Mouse (Mus musculus) limb, embryonic 14.5 days (tissue): Measurements from ENCODE around the gene Dnaaf3. TPM values are rescaled to one million over a fixed set of nuclear protein-coding genes. Genes with fewer than 3 reads are reported as not detected.
A peak's percentile ranks its signal among the peaks of the same experiment; 100 is the strongest.

Source experiments
- ATAC-seq: fragments of 200-750 bp; cut with Nextera tagmentation; 2 replicates; pipeline ENCODE4 v1.8.0; 2017; ENCODE audit warnings: low read depth, moderate number of reproducible peaks, moderate TSS enrichment; ENCODE audit not compliant: low FRiP score
- DNase-seq: peaks from one replicate; pipeline ENCODE4 v3.0.0-alpha.2; 2015; ENCODE audit warnings: low spot score
- H3K27ac ChIP-seq: fragments of 300-500 bp; sonication (generic); replicated peaks from 2 replicates; pipeline ENCODE4 v1.5.1; 2014; ENCODE audit warnings: low read depth, mild to moderate bottlenecking, low read length, moderate library complexity, mixed read lengths
- H3K27me3 ChIP-seq: fragments of 300-500 bp; sonication (generic); 2 replicates; pipeline ENCODE4 v1.6.1; 2014; ENCODE audit warnings: low read length, mixed read lengths; ENCODE audit not compliant: control insufficient read depth, insufficient read depth
- H3K36me3 ChIP-seq: fragments of 300-500 bp; sonication (generic); 2 replicates; pipeline ENCODE4 v1.6.1; 2014; ENCODE audit warnings: mild to moderate bottlenecking, low read length, moderate library complexity, mixed read lengths; ENCODE audit not compliant: control insufficient read depth, insufficient read depth
- H3K4me1 ChIP-seq: fragments of 300-500 bp; sonication (generic); 2 replicates; pipeline ENCODE4 v1.6.1; 2014; ENCODE audit warnings: antibody characterized with exemption, low read length, mixed read lengths; ENCODE audit not compliant: control insufficient read depth, insufficient read depth
- H3K4me2 ChIP-seq: fragments of 300-500 bp; sonication (generic); replicated peaks from 2 replicates; pipeline ENCODE4 v1.6.1; 2014; ENCODE audit warnings: low read depth, mild to moderate bottlenecking, low read length, moderate library complexity; ENCODE audit not compliant: severe bottlenecking
- H3K4me3 ChIP-seq: fragments of 300-500 bp; sonication (generic); replicated peaks from 2 replicates; pipeline ENCODE4 v1.5.1; 2014; ENCODE audit warnings: low read length
- H3K9ac ChIP-seq: fragments of 300-500 bp; sonication (generic); 2 replicates; pipeline ENCODE4 v1.6.1; 2014; ENCODE audit warnings: mild to moderate bottlenecking, low read depth, low read length, moderate library complexity; ENCODE audit not compliant: severe bottlenecking
- H3K9me3 ChIP-seq: fragments of 300-500 bp; sonication (generic); 2 replicates; pipeline ENCODE4 v1.6.1; 2016; ENCODE audit warnings: low read length; ENCODE audit not compliant: control insufficient read depth
- POLR2A ChIP-seq: fragments of 200-500 bp; IDR thresholded peaks from 2 replicates; pipeline ENCODE4 v1.8.0; 2012; ENCODE audit warnings: inconsistent platforms, mild to moderate bottlenecking, moderate library complexity, borderline replicate concordance; ENCODE audit not compliant: insufficient read depth, insufficient read length; ENCODE audit errors: extremely low read depth
- WGBS: fragments of 180-500 bp; shearing (Covaris S2); extraction: QIAGEN DNeasy Blood & Tissue Kit; methylation state at CpG from one replicate; pipeline ENCODE4 v1.1.7; 2014; 5-methylcytosine and 5-hydroxymethylcytosine counted together
- polyA plus RNA-seq, 2 experiments: library from polyadenylated mRNA; depleted of rRNA in 1 of 2; stranded (reverse) in 1 of 2; unstranded in 1 of 2; fragments of >200 nt; fragmentation: Nextera tagmentation in 1 of 2; extraction: Ambion mirVana in 1 of 2; gene quantifications; 2 replicates each; pipeline versions ENCODE4 v1.2.1 to v1.2.3; 2012 to 2014

The Dnaaf3 gene
- polyA plus RNA-seq, 2 experiments, result 0.61 to 8.3 TPM

GRCm38 (mm10) chr7:4513236-4513635 lies 19.0 kb downstream of the Dnaaf3 start:
- no peak overlapping the region for H3K9ac ChIP-seq
- TF ChIP-seq POLR2A, result no peak
- ATAC-seq, result no peak
- 0 out of 2 replicates have a peak overlapping the region, but pooled peaks have one; percentile 11 for H3K4me2 ChIP-seq
- no peak overlapping the region for H3K27ac ChIP-seq
- 31% methylated on average over 13 of the region's 13 CpGs for WGBS
- H3K9me3 ChIP-seq, result no peaks in the 10 kb centered on the region
- DNase-seq, result peak; percentile 32
- no peaks in the 10 kb centered on the region for H3K36me3 ChIP-seq
- no peak overlapping the region for H3K4me3 ChIP-seq
- no peaks in the 10 kb centered on the region for H3K27me3 ChIP-seq
- peaks cover 5% of the 10 kb centered on the region; the same call in 1 of the 2 replicates for H3K4me1 ChIP-seq

- WGBS, result 73% methylated on average over 8 of the region's 8 CpGs
- no peak for ATAC-seq
- Histone ChIP-seq H3K27ac (no peak overlapping the region), H3K9ac (no peak overlapping the region), H3K4me2 (no peak overlapping the region), H3K36me3 (no peaks in the 10 kb centered on the region), H3K9me3 (no peaks in the 10 kb centered on the region), H3K4me1 (peaks cover 5% of the 10 kb centered on the region; the same call in 1 of the 2 replicates), H3K4me3 (no peak overlapping the region), H3K27me3 (no peaks in the 10 kb centered on the region)
- no peak for TF ChIP-seq POLR2A
- DNase-seq, result no peak
Measured at GRCm38 (mm10) chr7:4511489-4512224, 20.6 kb downstream of the Dnaaf3 start.

- H3K4me2 ChIP-seq, result peak overlapping the region; percentile 13; the same call in 1 of the 2 replicates
- H3K9me3 ChIP-seq, result no peaks in the 10 kb centered on the region
- H3K36me3 ChIP-seq, result no peaks in the 10 kb centered on the region
- H3K27ac ChIP-seq, result no peak overlapping the region
- H3K4me3 ChIP-seq, result peak overlapping the region; percentile 8; the same call in 1 of the 2 replicates
- WGBS, result 18% methylated on average over 24 of the region's 24 CpGs
- peak; percentile 83 for DNase-seq
- peak; percentile 79 for ATAC-seq
- TF ChIP-seq POLR2A, result no peak
- H3K4me1 ChIP-seq, result peaks cover 5% of the 10 kb centered on the region; the same call in 1 of the 2 replicates
- no peak overlapping the region for H3K9ac ChIP-seq
- H3K27me3 ChIP-seq, result no peaks in the 10 kb centered on the region
Measured at GRCm38 (mm10) chr7:4509863-4510608, 22.2 kb downstream of the Dnaaf3 start.

- Histone ChIP-seq H3K9me3 (no peaks in the 10 kb centered on the region), H3K27me3 (no peaks in the 10 kb centered on the region), H3K9ac (no peak overlapping the region), H3K4me2 (no peak overlapping the region), H3K4me1 (peaks cover 2% of the 10 kb centered on the region; the same call in 1 of the 2 replicates), H3K27ac (no peak overlapping the region), H3K4me3 (no peak overlapping the region), H3K36me3 (no peaks in the 10 kb centered on the region)
- WGBS, result 89% methylated on average over 8 of the region's 8 CpGs
- no peak for TF ChIP-seq POLR2A
- no peak for DNase-seq
- ATAC-seq, result no peak
Measured at GRCm38 (mm10) chr7:4508739-4509116, 23.5 kb downstream of the Dnaaf3 start.

GRCm38 (mm10) chr7:4508062-4508738 lies 24.1 kb downstream of the Dnaaf3 start:
- peaks cover 2% of the 10 kb centered on the region; the same call in 1 of the 2 replicates for H3K4me1 ChIP-seq
- H3K36me3 ChIP-seq, result no peaks in the 10 kb centered on the region
- no peak overlapping the region for H3K27ac ChIP-seq
- no peak overlapping the region for H3K9ac ChIP-seq
- no peak for TF ChIP-seq POLR2A
- 79% methylated on average over 22 of the region's 32 CpGs for WGBS
- no peaks in the 10 kb centered on the region for H3K9me3 ChIP-seq
- no peak for ATAC-seq
- no peaks in the 10 kb centered on the region for H3K27me3 ChIP-seq
- no peak overlapping the region for H3K4me3 ChIP-seq
- DNase-seq, result no peak
- H3K4me2 ChIP-seq, result no peak overlapping the region
